Mouse (Mus musculus): ENCODE measurements at regions not wholly inside any gene's neighbourhood (a gene's known extent, or its start where the extent isn't known, plus 50 kb on each side); places are given as distances from the start of the nearest gene placed in this dataset.
A peak's percentile ranks its signal among the peaks of the same experiment; 100 is the strongest.

GRCm38 (mm10) chr11:31721908-31722307 lies 50.2 kb upstream of the Bod1 start:
- Histone ChIP-seq H3K36me3 (no peaks in the 10 kb centered on the region), H3K9ac (no peak overlapping the region), H3K4me2 (replicated peaks) (no peak overlapping the region), H3K4me3 (replicated peaks) (no peak overlapping the region), H3K9me3 (no peaks in the 10 kb centered on the region), H3K4me1 (replicated peaks) (no peaks in the 10 kb centered on the region), H3K27me3 (replicated peaks) (no peaks in the 10 kb centered on the region), H3K27ac (no peak overlapping the region)
- WGBS = 66% methylated on average over 3 of the region's 3 CpGs
- no peak for ATAC-seq

- H3K4me2 ChIP-seq (replicated peaks) = no peak overlapping the region
- 80% methylated on average over 1 of the region's 1 CpGs for WGBS
- ATAC-seq = no peak
Observed at GRCm38 (mm10) chr11:31724506-31724905, 52.8 kb upstream of the Bod1 start.

GRCm38 (mm10) chr11:31725936-31726647 lies 54.4 kb upstream of the Bod1 start:
- Histone ChIP-seq H3K27me3 (replicated peaks) (no peaks in the 10 kb centered on the region; the same call in 1 of the 2 replicates), H3K4me2 (replicated peaks) (no peak overlapping the region), H3K9me3 (no peaks in the 10 kb centered on the region), H3K27ac (no peak overlapping the region), H3K4me1 (replicated peaks) (no peaks in the 10 kb centered on the region), H3K36me3 (no peaks in the 10 kb centered on the region), H3K4me3 (replicated peaks) (no peak overlapping the region), H3K9ac (no peak overlapping the region)
- WGBS = 81% methylated on average over 15 of the region's 15 CpGs
- ATAC-seq = no peak

More at GRCm38 (mm10) chr11:31724506-31724905, 52.8 kb upstream of the Bod1 start:
- H3K27ac ChIP-seq = no peak overlapping the region
- no peaks in the 10 kb centered on the region for H3K9me3 ChIP-seq
- H3K9ac ChIP-seq = no peak overlapping the region
- H3K27me3 ChIP-seq (replicated peaks) = no peaks in the 10 kb centered on the region
- H3K4me3 ChIP-seq (replicated peaks) = no peak overlapping the region
- H3K36me3 ChIP-seq = no peaks in the 10 kb centered on the region
- H3K4me1 ChIP-seq (replicated peaks) = no peaks in the 10 kb centered on the region

- H3K27ac ChIP-seq = no peak overlapping the region
- H3K27me3 ChIP-seq (replicated peaks) = no peaks in the 10 kb centered on the region; the same call in 1 of the 2 replicates
- H3K4me2 ChIP-seq (replicated peaks) = no peak overlapping the region
- no peak for ATAC-seq
- H3K36me3 ChIP-seq = no peaks in the 10 kb centered on the region
- no peaks in the 10 kb centered on the region for H3K4me1 ChIP-seq (replicated peaks)
- WGBS = 83% methylated on average over 8 of the region's 8 CpGs
- H3K4me3 ChIP-seq (replicated peaks) = no peak overlapping the region
- H3K9ac ChIP-seq = no peak overlapping the region
- no peaks in the 10 kb centered on the region for H3K9me3 ChIP-seq
Observed at GRCm38 (mm10) chr11:31727289-31727688, 55.6 kb upstream of the Bod1 start.

GRCm38 (mm10) chr11:31729728-31730127 lies 58.0 kb upstream of the Bod1 start:
- WGBS = 80% methylated on average over 3 of the region's 3 CpGs
- H3K4me3 ChIP-seq (replicated peaks) = no peak overlapping the region
- no peak overlapping the region for H3K9ac ChIP-seq
- H3K27ac ChIP-seq = no peak overlapping the region
- no peaks in the 10 kb centered on the region for H3K4me1 ChIP-seq (replicated peaks)
- no peak overlapping the region for H3K4me2 ChIP-seq (replicated peaks)
- H3K9me3 ChIP-seq = no peaks in the 10 kb centered on the region
- H3K27me3 ChIP-seq (replicated peaks) = no peaks in the 10 kb centered on the region; the same call in 1 of the 2 replicates
- no peak for ATAC-seq
- H3K36me3 ChIP-seq = no peaks in the 10 kb centered on the region

- Histone ChIP-seq H3K9me3 (no peaks in the 10 kb centered on the region), H3K9ac (no peak overlapping the region), H3K4me1 (replicated peaks) (no peaks in the 10 kb centered on the region), H3K4me2 (replicated peaks) (no peak overlapping the region), H3K36me3 (no peaks in the 10 kb centered on the region), H3K27me3 (replicated peaks) (no peaks in the 10 kb centered on the region; the same call in 1 of the 2 replicates), H3K4me3 (replicated peaks) (no peak overlapping the region), H3K27ac (no peak overlapping the region)
- WGBS = 77% methylated on average over 4 of the region's 4 CpGs
- no peak for ATAC-seq
Observed at GRCm38 (mm10) chr11:31730181-31730580, 58.5 kb upstream of the Bod1 start.

- ATAC-seq = no peak
- 53% methylated on average over 3 of the region's 3 CpGs for WGBS
- H3K4me2 ChIP-seq (replicated peaks) = no peak overlapping the region
- no peaks in the 10 kb centered on the region; the same call in 1 of the 2 replicates for H3K27me3 ChIP-seq (replicated peaks)
- no peak overlapping the region for H3K4me3 ChIP-seq (replicated peaks)
- H3K27ac ChIP-seq = no peak overlapping the region
- no peaks in the 10 kb centered on the region for H3K36me3 ChIP-seq
- no peaks in the 10 kb centered on the region for H3K4me1 ChIP-seq (replicated peaks)
- no peaks in the 10 kb centered on the region for H3K9me3 ChIP-seq
- H3K9ac ChIP-seq = no peak overlapping the region
Observed at GRCm38 (mm10) chr11:31730680-31731079, 59.0 kb upstream of the Bod1 start.

GRCm38 (mm10) chr11:31731459-31731858 lies 59.8 kb upstream of the Bod1 start:
- no peak overlapping the region for H3K27ac ChIP-seq
- 82% methylated on average over 4 of the region's 4 CpGs for WGBS
- H3K27me3 ChIP-seq (replicated peaks) = no peaks in the 10 kb centered on the region; the same call in 1 of the 2 replicates
- H3K4me2 ChIP-seq (replicated peaks) = no peak overlapping the region
- no peak overlapping the region for H3K4me3 ChIP-seq (replicated peaks)
- H3K36me3 ChIP-seq = no peaks in the 10 kb centered on the region
- ATAC-seq = no peak
- H3K9ac ChIP-seq = no peak overlapping the region
- no peaks in the 10 kb centered on the region for H3K4me1 ChIP-seq (replicated peaks)
- no peaks in the 10 kb centered on the region for H3K9me3 ChIP-seq

GRCm38 (mm10) chr11:31732342-31732741 lies 60.7 kb upstream of the Bod1 start:
- Histone ChIP-seq H3K4me3 (replicated peaks) (no peak overlapping the region), H3K36me3 (no peaks in the 10 kb centered on the region), H3K4me1 (replicated peaks) (no peaks in the 10 kb centered on the region), H3K4me2 (replicated peaks) (no peak overlapping the region), H3K27ac (no peak overlapping the region), H3K27me3 (replicated peaks) (no peaks in the 10 kb centered on the region; the same call in 1 of the 2 replicates), H3K9me3 (no peaks in the 10 kb centered on the region), H3K9ac (no peak overlapping the region)
- WGBS = 64% methylated on average over 3 of the region's 3 CpGs
- ATAC-seq = no peak

GRCm38 (mm10) chr11:31732958-31733357 lies 61.3 kb upstream of the Bod1 start:
- no peaks in the 10 kb centered on the region for H3K9me3 ChIP-seq
- H3K36me3 ChIP-seq = no peaks in the 10 kb centered on the region
- H3K4me3 ChIP-seq (replicated peaks) = no peak overlapping the region
- no peaks in the 10 kb centered on the region; the same call in 1 of the 2 replicates for H3K27me3 ChIP-seq (replicated peaks)
- H3K9ac ChIP-seq = no peak overlapping the region
- 72% methylated on average over 1 of the region's 1 CpGs for WGBS
- no peak overlapping the region for H3K4me2 ChIP-seq (replicated peaks)
- no peak for ATAC-seq
- H3K27ac ChIP-seq = no peak overlapping the region
- H3K4me1 ChIP-seq (replicated peaks) = no peaks in the 10 kb centered on the region

GRCm38 (mm10) chr11:31734091-31734490 lies 62.4 kb upstream of the Bod1 start:
- ATAC-seq = peak; percentile 55
- WGBS = 66% methylated on average over 4 of the region's 4 CpGs
- no peak overlapping the region for H3K27ac ChIP-seq

GRCm38 (mm10) chr11:31735257-31735656 lies 63.6 kb upstream of the Bod1 start:
- Histone ChIP-seq H3K9me3 (no peaks in the 10 kb centered on the region), H3K36me3 (no peaks in the 10 kb centered on the region), H3K9ac (no peak overlapping the region), H3K4me3 (replicated peaks) (no peak overlapping the region), H3K27ac (no peak overlapping the region), H3K4me1 (replicated peaks) (no peaks in the 10 kb centered on the region), H3K27me3 (replicated peaks) (no peaks in the 10 kb centered on the region; the same call in 1 of the 2 replicates), H3K4me2 (replicated peaks) (no peak overlapping the region)
- 81% methylated on average over 6 of the region's 6 CpGs for WGBS
- no peak for ATAC-seq

More at GRCm38 (mm10) chr11:31734091-31734490, 62.4 kb upstream of the Bod1 start:
- Histone ChIP-seq H3K9me3 (no peaks in the 10 kb centered on the region), H3K9ac (no peak overlapping the region), H3K36me3 (no peaks in the 10 kb centered on the region), H3K4me3 (replicated peaks) (no peak overlapping the region), H3K4me2 (replicated peaks) (no peak overlapping the region), H3K27me3 (replicated peaks) (no peaks in the 10 kb centered on the region; the same call in 1 of the 2 replicates), H3K4me1 (replicated peaks) (no peaks in the 10 kb centered on the region)

GRCm38 (mm10) chr11:31736086-31736485 lies 64.4 kb upstream of the Bod1 start:
- Histone ChIP-seq H3K27me3 (replicated peaks) (no peaks in the 10 kb centered on the region; the same call in 1 of the 2 replicates), H3K9me3 (no peaks in the 10 kb centered on the region), H3K4me3 (replicated peaks) (no peak overlapping the region), H3K4me2 (replicated peaks) (no peak overlapping the region), H3K9ac (no peak overlapping the region), H3K36me3 (no peaks in the 10 kb centered on the region), H3K27ac (no peak overlapping the region), H3K4me1 (replicated peaks) (no peaks in the 10 kb centered on the region)
- ATAC-seq = no peak
